Mouse (Mus musculus): ENCODE measurements around the gene Myef2. TPM values are rescaled to one million over a fixed set of nuclear protein-coding genes. Genes with fewer than 3 reads are reported as not detected.
"Not testable (repeated sequence)": the region's sequence is repeated elsewhere in the genome, so short reads cannot be mapped to it uniquely, and the experiment has no call there.

Myef2 gene
- total RNA-seq, 2 experiments from 2014 or later: 87.4 to 99.1 TPM

DNA sequence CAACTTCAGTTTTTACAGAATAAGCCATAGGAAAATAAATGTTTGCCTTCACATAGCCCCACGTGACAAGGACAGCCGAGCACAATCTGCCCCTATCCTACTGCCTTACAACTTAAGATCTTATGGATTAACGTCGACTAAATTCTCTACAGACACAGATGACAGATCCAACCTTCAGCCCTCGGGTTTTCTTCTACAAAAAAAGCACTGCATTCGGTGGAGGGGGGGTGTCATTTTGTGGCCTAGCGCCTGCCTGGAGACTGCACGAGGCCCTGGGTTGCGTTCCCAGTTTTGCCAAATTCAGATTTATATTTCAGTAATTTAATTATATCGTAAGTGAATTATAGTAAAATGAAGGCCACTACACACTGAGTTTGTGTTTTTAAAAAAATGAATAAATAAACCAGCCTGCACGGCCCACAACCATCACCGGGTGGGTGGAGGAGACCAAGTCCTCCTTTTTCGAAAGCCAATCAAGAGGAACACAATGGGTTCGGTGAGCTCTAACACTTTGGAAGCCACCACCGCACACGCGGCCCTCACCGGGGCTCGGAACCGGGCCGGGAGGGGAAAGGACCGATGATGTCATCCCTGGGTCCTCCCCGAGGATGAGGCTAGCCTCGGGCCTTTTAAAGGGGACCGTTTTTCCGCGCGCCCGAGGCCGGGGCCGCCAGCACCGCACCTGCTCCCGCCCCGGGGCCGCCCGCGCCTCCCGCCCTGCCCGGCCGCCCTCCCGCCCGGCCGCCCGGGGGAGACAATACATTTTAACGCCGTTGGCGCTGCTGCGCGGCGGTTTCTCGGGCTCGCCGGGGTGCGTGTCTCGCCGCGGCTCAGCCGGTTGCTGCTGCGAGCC, 611 bp downstream of the Myef2 start:
- Histone ChIP-seq H3K27ac (peak overlapping the region; percentile 75), H3K4me3 (peak overlapping the region; percentile 61)
- DNase-seq (ENCODE audit: extremely low spot score in 1 of 2, low spot score in 2 of 2): peak; percentile 59 to 66
- TF ChIP-seq CTCF (IDR thresholded peaks at IDR 0.05): no peak
- intact Hi-C loops (cut with DNase I): loop anchor here (2.0 kb wide), 1 partner anchor 14 kb away; the partner anchor contains the start of gene Ctxn2

DNA sequence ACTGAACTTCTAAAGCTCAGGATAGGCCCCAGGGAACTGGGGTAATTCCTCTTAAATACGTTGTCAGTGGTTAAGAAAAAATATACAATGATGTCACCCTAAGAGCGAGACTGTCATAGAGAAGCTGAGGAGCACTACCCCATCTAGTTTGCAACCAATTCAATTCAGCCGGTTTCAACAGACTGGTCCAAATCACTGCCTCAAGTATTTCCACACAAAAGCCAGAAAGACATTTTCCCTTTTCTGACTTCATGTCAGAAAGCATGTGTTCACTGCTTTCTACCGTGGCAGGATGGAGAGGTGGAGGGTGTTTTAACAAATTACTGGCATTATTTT, 1.2 kb downstream of the Myef2 start:
- peak overlapping the region; percentile 61 for H3K4me3 ChIP-seq
- intact Hi-C loops (cut with DNase I): loop anchor here (2.0 kb wide), 1 partner anchor 15 kb away; the partner anchor contains the start of gene Ctxn2
- no peak for DNase-seq (ENCODE audit: extremely low spot score in 1 of 2, low spot score in 2 of 2)
- TF ChIP-seq CTCF (IDR thresholded peaks at IDR 0.05): no peak
- peak overlapping the region; percentile 75 for H3K27ac ChIP-seq

DNA sequence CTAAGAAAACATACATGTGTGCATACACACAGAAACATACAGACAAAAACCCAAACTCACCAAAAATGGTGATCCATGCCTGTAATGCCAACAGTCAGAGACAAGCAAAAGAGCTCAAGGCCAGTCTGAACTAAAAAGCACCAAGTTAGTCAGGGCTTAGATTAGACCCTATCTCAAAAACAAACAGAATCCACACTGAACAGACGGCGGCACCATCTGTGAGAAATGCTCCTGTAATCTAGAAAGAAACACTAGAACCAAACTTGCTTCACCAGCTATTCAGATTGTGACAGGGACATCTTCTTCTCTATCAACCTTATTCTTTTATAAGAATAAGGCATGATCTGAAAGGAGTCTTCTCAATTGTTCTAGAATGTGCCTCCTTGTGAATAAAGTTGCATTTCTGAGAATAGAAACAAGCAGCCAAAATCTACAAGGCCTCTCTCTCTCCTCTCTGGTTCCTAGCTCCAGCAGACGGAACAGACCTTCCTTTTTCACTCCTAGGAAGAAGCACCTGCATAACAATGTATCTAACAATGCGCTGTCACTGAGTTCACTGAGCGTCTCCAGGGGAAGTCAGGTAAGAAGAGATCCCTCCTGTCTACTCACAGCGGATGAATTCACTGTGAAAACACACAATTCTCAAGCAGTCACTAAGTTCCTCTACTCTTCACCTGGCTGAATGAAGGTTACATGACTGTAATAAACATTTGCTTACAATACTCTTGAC, 3.9 kb downstream of the Myef2 start:
- no peak for DNase-seq (ENCODE audit: extremely low spot score in 1 of 2, low spot score in 2 of 2)
- no peak for TF ChIP-seq CTCF (IDR thresholded peaks at IDR 0.05)
- intact Hi-C loops (cut with DNase I): no loop called here
- H3K27ac ChIP-seq: peak overlapping the region; percentile 64
- H3K4me3 ChIP-seq: no peak overlapping the region

DNA sequence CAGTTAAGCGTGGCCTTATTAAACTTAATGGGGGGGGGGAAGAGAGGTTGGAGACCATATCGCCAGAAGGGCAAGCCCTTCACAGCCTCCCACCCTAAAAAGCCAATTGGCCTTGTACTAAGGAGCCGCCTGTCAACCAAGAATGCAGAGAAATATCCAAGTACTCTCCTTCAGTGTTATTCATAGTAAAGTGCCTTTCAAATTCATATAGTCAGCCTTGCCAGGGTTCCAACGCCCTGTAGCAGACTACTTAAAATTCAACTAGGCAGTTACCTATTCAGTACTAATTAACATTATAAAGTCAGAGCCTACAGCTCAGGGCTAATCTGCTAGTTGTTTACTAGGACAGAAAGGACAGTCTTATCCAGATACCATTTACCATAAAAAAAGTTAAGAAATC, 16.9 kb downstream of the Myef2 start:
- DNase-seq (ENCODE audit: extremely low spot score in 1 of 2, low spot score in 2 of 2); H3K27ac ChIP-seq; intact Hi-C loops (cut with DNase I); H3K4me3 ChIP-seq: not testable (repeated sequence)

DNA sequence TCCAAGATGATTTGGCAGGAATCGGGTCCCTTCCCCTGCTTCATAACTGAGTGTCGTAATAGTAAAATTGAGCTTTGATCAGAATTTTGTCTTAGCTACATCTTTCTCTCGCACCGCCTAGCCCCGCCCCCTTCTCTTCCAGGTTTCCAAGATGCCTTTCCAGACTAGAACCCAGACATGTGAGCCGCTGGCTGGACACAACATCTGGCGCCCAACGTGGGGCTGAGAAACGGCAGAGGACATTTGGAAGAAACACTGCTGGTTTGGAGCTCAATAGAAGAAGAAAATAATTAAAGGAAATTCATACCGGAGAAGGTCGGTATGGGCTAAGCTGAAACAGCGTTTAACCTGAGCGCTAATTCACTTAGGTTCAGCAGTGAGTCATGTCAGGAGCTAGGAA, 19.0 kb downstream of the Myef2 start:
- H3K4me3 ChIP-seq; DNase-seq (ENCODE audit: extremely low spot score in 1 of 2, low spot score in 2 of 2); intact Hi-C loops (cut with DNase I): not testable (repeated sequence)

DNA sequence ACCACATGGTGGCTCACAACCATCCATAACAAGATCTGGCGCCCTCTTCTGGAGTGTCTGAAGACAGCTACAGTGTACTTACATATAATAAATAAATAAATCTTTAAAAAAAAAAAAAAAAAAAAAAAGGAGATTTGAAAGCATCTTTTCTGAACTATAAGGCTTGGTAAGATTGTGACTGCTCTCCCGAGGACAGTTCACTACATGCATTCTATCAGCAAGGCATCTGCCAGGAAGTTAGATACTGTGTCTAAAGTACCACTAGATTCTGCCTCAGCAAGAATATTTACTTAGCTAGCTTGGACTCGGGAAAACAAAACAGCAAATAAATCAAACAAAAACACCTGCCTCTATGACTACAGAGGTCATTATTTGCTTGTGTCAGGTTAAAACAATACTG, 31.3 kb downstream of the Myef2 start:
- DNase-seq (ENCODE audit: extremely low spot score in 1 of 2, low spot score in 2 of 2); intact Hi-C loops (cut with DNase I); H3K4me3 ChIP-seq; H3K27ac ChIP-seq: not testable (repeated sequence)
- peak; percentile 2 for TF ChIP-seq CTCF (IDR thresholded peaks at IDR 0.05)

More for the DNA sequence above, 19.0 kb downstream of the Myef2 start:
- H3K27ac ChIP-seq: not testable (repeated sequence)

DNA sequence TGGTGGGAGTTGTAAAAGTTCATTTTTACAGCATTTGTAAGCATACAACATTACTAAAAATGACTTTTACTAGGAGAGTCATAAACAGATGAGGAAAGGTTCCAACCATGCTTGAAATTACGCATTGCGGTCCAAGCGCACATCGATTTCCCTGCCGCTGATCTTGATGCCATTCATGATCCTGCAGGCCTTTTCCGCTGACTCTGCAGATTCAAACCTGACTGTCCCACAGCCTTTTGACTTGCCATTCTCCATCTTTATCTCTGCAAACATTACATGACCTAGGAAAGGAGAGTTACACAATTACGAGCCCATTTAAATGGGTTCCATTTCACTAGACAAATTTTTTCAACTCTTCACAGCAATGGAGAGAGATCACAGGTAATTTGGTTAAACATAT, 34.7 kb downstream of the Myef2 start:
- no peak for TF ChIP-seq CTCF (IDR thresholded peaks at IDR 0.05)
- no peak overlapping the region for H3K27ac ChIP-seq
- no peak overlapping the region for H3K4me3 ChIP-seq
- no peak for DNase-seq (ENCODE audit: extremely low spot score in 1 of 2, low spot score in 2 of 2)
- intact Hi-C loops (cut with DNase I): no loop called here

DNA sequence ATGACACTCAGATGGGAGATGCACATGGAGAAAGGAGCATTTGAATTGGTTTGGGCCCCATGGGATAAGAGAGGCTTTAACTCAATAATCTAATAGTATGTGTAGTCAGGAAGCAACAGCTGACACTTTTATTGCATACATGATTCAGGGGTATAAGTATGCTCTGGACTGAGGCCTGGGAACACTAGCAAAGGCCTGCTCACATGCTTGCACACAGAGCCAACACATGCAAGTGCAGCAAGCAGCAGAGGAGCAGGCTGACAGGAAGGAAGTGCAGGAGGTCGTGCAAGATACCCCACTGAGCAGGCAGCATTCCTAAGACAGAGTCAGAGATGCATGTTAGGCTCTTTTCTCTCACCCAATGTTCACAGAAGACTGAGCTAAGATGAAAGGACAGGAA, 39.6 kb downstream of the Myef2 start:
- Histone ChIP-seq H3K4me3 (no peak overlapping the region), H3K27ac (no peak overlapping the region)
- intact Hi-C loops (cut with DNase I): no loop called here

DNA sequence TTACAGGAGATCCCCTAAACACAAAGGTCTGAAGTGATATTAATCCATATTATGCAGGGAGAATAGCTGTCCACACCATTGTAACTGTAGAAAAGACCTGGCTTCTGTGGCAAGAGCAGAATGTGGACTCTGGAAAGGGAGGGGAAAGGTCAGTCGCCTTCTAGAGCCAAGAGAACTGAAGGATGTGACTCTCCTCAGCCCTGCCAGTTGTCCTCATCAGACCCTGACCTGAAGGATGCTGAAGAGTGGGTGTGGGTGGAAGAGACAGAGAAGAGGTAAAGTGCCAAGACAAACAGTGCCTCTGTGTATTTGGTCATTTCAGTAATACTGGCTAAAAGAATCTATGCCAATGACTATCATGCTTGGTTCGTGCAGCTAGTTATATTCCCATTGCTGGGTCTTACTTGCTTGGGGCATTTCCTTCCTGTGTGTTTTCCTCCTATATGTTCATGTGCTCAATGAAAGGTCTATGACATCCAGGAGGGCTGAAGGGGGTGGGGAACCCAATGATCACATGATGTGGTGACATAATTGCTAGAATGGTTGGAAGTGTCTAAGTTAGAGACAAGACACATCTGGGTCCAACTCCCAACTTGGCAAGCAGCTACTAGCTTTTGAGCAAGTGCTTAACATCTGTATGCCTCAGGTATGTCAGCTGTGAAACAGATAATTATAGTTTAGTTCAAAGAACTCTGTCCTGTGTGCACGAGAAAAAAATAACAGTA, 50.2 kb downstream of the Myef2 start:
- Histone ChIP-seq H3K27ac (no peak overlapping the region), H3K4me3 (no peak overlapping the region)
- no peak for TF ChIP-seq CTCF (IDR thresholded peaks at IDR 0.05)
- intact Hi-C loops (cut with DNase I): no loop called here
- DNase-seq (ENCODE audit: extremely low spot score in 1 of 2, low spot score in 2 of 2): no peak

More for the DNA sequence above, 39.6 kb downstream of the Myef2 start:
- no peak for DNase-seq (ENCODE audit: extremely low spot score in 1 of 2, low spot score in 2 of 2)
- TF ChIP-seq CTCF (IDR thresholded peaks at IDR 0.05): no peak

DNA sequence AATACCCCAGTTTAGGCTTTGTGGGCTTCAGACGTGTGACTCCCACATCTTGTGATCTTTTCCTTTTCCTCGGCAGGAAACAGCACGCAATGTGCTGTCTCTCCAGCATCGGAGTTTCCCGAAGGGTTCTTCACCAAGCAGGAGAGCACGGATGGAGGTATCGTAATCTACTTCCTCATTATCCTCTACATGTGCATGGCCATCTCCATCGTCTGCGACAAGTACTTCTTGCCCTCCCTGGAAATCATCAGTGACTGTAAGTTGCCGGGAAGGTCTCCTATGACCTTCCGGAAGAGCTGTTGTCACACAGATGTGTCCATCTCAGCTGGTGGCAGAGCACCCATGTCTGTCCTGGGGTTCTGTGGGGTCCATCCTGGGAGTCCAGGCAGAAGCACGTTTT, 54.8 kb downstream of the Myef2 start:
- no peak for DNase-seq (ENCODE audit: extremely low spot score in 1 of 2, low spot score in 2 of 2)
- Histone ChIP-seq H3K27ac (no peak overlapping the region), H3K4me3 (no peak overlapping the region)
- no peak for TF ChIP-seq CTCF (IDR thresholded peaks at IDR 0.05)
- intact Hi-C loops (cut with DNase I): no loop called here

DNA sequence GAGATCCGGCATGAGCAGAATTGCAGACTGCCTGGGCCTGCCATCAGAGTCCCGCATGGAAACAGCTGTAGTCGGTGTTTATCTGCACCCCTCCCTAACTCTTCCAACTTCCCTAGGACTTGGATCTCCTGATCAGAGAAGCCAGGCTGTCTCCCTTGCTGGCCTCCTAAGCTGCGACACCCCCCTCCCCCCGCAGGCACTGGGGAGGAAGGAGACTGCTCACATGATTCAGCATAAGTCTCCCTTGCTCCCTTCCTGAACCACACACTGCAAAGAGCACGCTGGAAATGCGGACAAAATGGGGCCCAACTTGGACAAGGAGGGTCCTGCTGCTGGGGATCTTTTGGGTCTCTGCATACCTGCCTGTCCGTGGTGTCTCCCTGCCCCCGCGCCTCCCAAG, 55.6 kb downstream of the Myef2 start, which contains the start of gene Slc24a5:
TSS of gene Slc24a5 (plus strand) at position 231 of the 400 bp plus-strand sequence.
- no peak within 1 kb of the TSS for H3K27ac ChIP-seq
- intact Hi-C loops (cut with DNase I): no loop called here
- DNase-seq (ENCODE audit: extremely low spot score in 1 of 2, low spot score in 2 of 2): no peak
- no peak within 1 kb of the TSS for H3K4me3 ChIP-seq
- no peak for TF ChIP-seq CTCF (IDR thresholded peaks at IDR 0.05)

DNA sequence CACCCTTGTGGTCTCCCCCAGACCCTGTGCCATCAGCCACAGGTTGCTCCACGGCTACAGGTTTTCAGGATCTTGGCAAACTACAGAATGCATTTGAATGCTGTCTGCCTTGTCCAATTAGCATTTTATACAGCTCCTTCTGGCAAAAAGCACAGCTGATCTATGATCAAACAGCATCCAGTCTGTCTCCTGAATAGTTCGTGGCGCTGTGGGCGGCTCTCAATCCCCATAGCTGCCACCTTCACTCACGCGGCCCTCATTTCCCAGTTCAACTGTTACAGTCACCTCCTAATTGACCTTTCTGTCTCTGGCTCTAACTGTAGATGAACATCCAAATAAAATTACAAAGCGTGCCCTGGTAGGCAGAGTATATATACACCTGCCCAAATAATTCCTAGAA, 56.1 kb downstream of the Myef2 start:
- H3K27ac ChIP-seq: no peak overlapping the region
- no peak overlapping the region for H3K4me3 ChIP-seq
- intact Hi-C loops (cut with DNase I): no loop called here
- no peak for TF ChIP-seq CTCF (IDR thresholded peaks at IDR 0.05)
- DNase-seq (ENCODE audit: extremely low spot score in 1 of 2, low spot score in 2 of 2): no peak
